In the genomic region with DNA sequence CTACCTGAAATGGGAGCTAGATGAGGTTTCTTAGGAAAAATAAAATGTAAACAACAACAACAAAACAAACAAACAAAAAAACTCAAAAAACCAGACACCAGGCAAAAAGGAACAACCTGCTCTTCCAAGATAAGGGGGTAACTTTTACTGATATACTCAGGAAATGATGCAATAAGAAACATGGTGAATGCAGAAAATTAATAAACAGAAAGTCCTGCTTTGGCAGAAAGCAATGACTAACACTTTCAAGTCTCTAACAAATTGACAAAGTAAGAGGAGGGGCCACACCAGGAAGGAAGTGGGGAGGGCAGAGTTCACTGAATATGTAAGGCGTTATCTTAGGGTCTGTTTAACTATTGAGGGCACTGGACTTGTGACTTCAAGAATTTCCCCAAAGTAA, we compare ENCODE assay signal across 23 mouse cellular contexts.
A peak's percentile ranks its signal among the peaks of the same experiment; 100 is the strongest.
DNase-seq lines count a peak whose midpoint lies in the region; ATAC-seq and TF ChIP-seq lines count a peak whose summit lies in the region.
"Had no signal": no experiment of that assay in that cellular context is flagged by ENCODE, and none has a peak within 500 bp of the region (broad histone marks: within the 10 kb centered on the region; RNA-seq: fewer than 3 reads in every experiment).

No protein-coding gene starts in this region.

- H3K4me1 ChIP-seq in liver, embryonic 13.5 days (replicated peaks), result peaks cover 18% of the 10 kb centered on the region
- H3K4me1 ChIP-seq in liver, embryonic 11.5 days (replicated peaks; ENCODE audit: control insufficient read depth, insufficient read depth, low read length), result no peaks in the 10 kb centered on the region; the same call in 1 of the 2 replicates
- no peaks in the 10 kb centered on the region for H3K4me1 ChIP-seq in liver, postnatal 0 days (ENCODE audit: insufficient read depth)
- H3K4me1 ChIP-seq in embryonic facial prominence, embryonic 10.5 days, result no peaks in the 10 kb centered on the region
- H3K4me1 ChIP-seq: embryonic facial prominence, embryonic 12.5 days had no signal

- no peak overlapping the region for H3K9ac ChIP-seq in liver, embryonic 13.5 days
- H3K9ac ChIP-seq in liver, embryonic 11.5 days (ENCODE audit: low read depth, low read length), result no peak overlapping the region
- H3K9ac ChIP-seq in liver, postnatal 0 days (replicated peaks), result no peak overlapping the region
- H3K9ac ChIP-seq: embryonic facial prominence, embryonic 12.5 days; forebrain, embryonic 15.5 days; hindbrain, embryonic 13.5 days had no signal

- H3K4me2 ChIP-seq in liver, embryonic 13.5 days, result no peak overlapping the region
- H3K4me2 ChIP-seq in liver, embryonic 11.5 days, result no peak overlapping the region
- H3K4me2 ChIP-seq in liver, postnatal 0 days (ENCODE audit: low read depth, low read length), result no peak overlapping the region
- H3K4me2 ChIP-seq: embryonic facial prominence, embryonic 12.5 days; forebrain, embryonic 15.5 days; hindbrain, embryonic 13.5 days had no signal

- 7% methylated on average over 1 of the region's 1 CpGs for WGBS in liver, embryonic 13.5 days (ENCODE audit: insufficient replicate concordance)
- WGBS in liver, embryonic 11.5 days, result 21% methylated on average over 1 of the region's 1 CpGs
- 17% methylated on average over 1 of the region's 1 CpGs for WGBS in liver, postnatal 0 days (ENCODE audit: insufficient replicate concordance)
- 45% methylated on average over 1 of the region's 1 CpGs for WGBS in embryonic facial prominence, embryonic 10.5 days

- no peak overlapping the region for H3K4me3 ChIP-seq in liver, embryonic 13.5 days (replicated peaks)
- no peak overlapping the region for H3K4me3 ChIP-seq in liver, embryonic 11.5 days (ENCODE audit: low read depth, low read length)
- H3K4me3 ChIP-seq in liver, postnatal 0 days (ENCODE audit: low read depth, low read length), result no peak overlapping the region
- no peak overlapping the region for H3K4me3 ChIP-seq in embryonic facial prominence, embryonic 10.5 days
- H3K4me3 ChIP-seq: embryonic facial prominence, embryonic 12.5 days; forebrain, embryonic 15.5 days; gastrocnemius, adult 2 months; heart, embryonic 10.5 days; hindbrain, embryonic 13.5 days had no signal

- no peaks in the 10 kb centered on the region for H3K36me3 ChIP-seq in liver, embryonic 13.5 days
- no peaks in the 10 kb centered on the region for H3K36me3 ChIP-seq in liver, embryonic 11.5 days (ENCODE audit: control insufficient read depth, insufficient read depth, low read length)
- H3K36me3 ChIP-seq in liver, postnatal 0 days (replicated peaks; ENCODE audit: insufficient read depth, low read length), result no peaks in the 10 kb centered on the region
- no peaks in the 10 kb centered on the region for H3K36me3 ChIP-seq in embryonic facial prominence, embryonic 10.5 days (replicated peaks)
- H3K36me3 ChIP-seq: embryonic facial prominence, embryonic 12.5 days; forebrain, embryonic 15.5 days; G1E; heart, embryonic 10.5 days; hindbrain, embryonic 13.5 days had no signal

- H3K27ac ChIP-seq in liver, embryonic 13.5 days, result 0 out of 2 replicates have a peak overlapping the region, but pooled peaks have one; percentile 34
- H3K27ac ChIP-seq in liver, embryonic 11.5 days (ENCODE audit: low read depth, low read length), result no peak overlapping the region
- H3K27ac ChIP-seq in liver, postnatal 0 days (ENCODE audit: low read depth), result no peak overlapping the region
- H3K27ac ChIP-seq in embryonic facial prominence, embryonic 10.5 days (replicated peaks), result no peak overlapping the region
- H3K27ac ChIP-seq: embryonic facial prominence, embryonic 12.5 days; forebrain, embryonic 15.5 days; gastrocnemius, adult 2 months; heart, embryonic 10.5 days; hindbrain, postnatal 0 days had no signal

- peak; percentile 52; the same call in 1 of the 2 replicates for ATAC-seq in liver, embryonic 13.5 days (ENCODE audit: low read depth)
- no peak for ATAC-seq in liver, embryonic 11.5 days (replicated peaks; ENCODE audit: low FRiP score)
- peak; percentile 59; the same call in 1 of the 2 replicates for ATAC-seq in erythroid progenitor cell, adult 5-6 weeks (replicated peaks; ENCODE audit: low FRiP score, poor library complexity, severe bottlenecking)
- ATAC-seq in liver, postnatal 0 days, result no peak
- ATAC-seq: CD4-positive, CD25-positive, alpha-beta regulatory T cell, adult 4 months; forebrain, embryonic 15.5 days; hindbrain, postnatal 0 days had no signal

- peak; percentile 53; the same call in 1 of the 2 replicates for TF ChIP-seq EP300 in liver, postnatal 0 days (IDR thresholded peaks at IDR 0.05; ENCODE audit: low read depth)

- no peak for DNase-seq in liver, embryonic 13.5 days
- DNase-seq in liver, embryonic 11.5 days (ENCODE audit: low spot score), result no peak
- peak; percentile 20 for DNase-seq in c-Kit-negative CD71-positive TER-119-positive erythroid progenitor cells, embryonic 14.5 days (ENCODE audit: low read depth, low spot score)
- DNase-seq in liver, postnatal 0 days, result no peak
- DNase-seq in frontal cortex, postnatal 14 days (ENCODE audit: low spot score in 2 of 2), result no peak
- no peak for DNase-seq in embryonic facial prominence, embryonic 10.5 days (ENCODE audit: low spot score)
- DNase-seq: adrenal gland, postnatal 14 days; B cell, adult 2 months; cerebellum, adult 18-20 months; cerebellum, postnatal 10 days; embryo, embryonic 11 days; gastrocnemius, adult 2 months; gastrocnemius, postnatal 25 days; heart, postnatal 10 days; kidney, adult 11 months had no signal

- TF ChIP-seq CTCF in liver, postnatal 0 days (IDR thresholded peaks at IDR 0.05; ENCODE audit: low read depth), result no peak

- peaks cover 6% of the 10 kb centered on the region; the same call in 1 of the 2 replicates for H3K9me3 ChIP-seq in liver, embryonic 13.5 days (replicated peaks)
- no peaks in the 10 kb centered on the region for H3K9me3 ChIP-seq in liver, embryonic 11.5 days (ENCODE audit: control insufficient read depth, low read length)
- H3K9me3 ChIP-seq in liver, postnatal 0 days (ENCODE audit: low read length), result no peaks in the 10 kb centered on the region
- peaks cover 6% of the 10 kb centered on the region; the same call in 1 of the 2 replicates for H3K9me3 ChIP-seq in embryonic facial prominence, embryonic 10.5 days
- H3K9me3 ChIP-seq: forebrain, embryonic 15.5 days had no signal

- H3K27me3 ChIP-seq in liver, embryonic 13.5 days, result no peaks in the 10 kb centered on the region
- H3K27me3 ChIP-seq in liver, embryonic 11.5 days (replicated peaks; ENCODE audit: control insufficient read depth, insufficient read depth, low read length), result no peaks in the 10 kb centered on the region
- H3K27me3 ChIP-seq in liver, postnatal 0 days (ENCODE audit: insufficient read depth, low read length), result no peaks in the 10 kb centered on the region
- no peaks in the 10 kb centered on the region for H3K27me3 ChIP-seq in embryonic facial prominence, embryonic 10.5 days (replicated peaks; ENCODE audit: low read depth, poor library complexity, severe bottlenecking)
- H3K27me3 ChIP-seq: embryonic facial prominence, embryonic 12.5 days; forebrain, embryonic 15.5 days; hindbrain, embryonic 13.5 days had no signal

Comparison
In these comparisons a context has a peak if more than half of its experiments do, and no peak if none do; other contexts are left out.
1. ATAC-seq: peak in liver, embryonic 13.5 days (single experiment) and erythroid progenitor cell, adult 5-6 weeks (single experiment); none in liver, embryonic 11.5 days (single experiment) and liver, postnatal 0 days (single experiment).